In genomic region chr10:95210664-95211372, GRCm38 (mm10) we compare ENCODE assay signal across 22 mouse cellular contexts.
DNase-seq lines count a peak whose midpoint lies in the region; ATAC-seq and TF ChIP-seq lines count a peak whose summit lies in the region.
"Had no signal": no experiment of that assay in that cellular context is flagged by ENCODE, and none has a peak within 500 bp of the region (broad histone marks: within the 10 kb centered on the region; RNA-seq: fewer than 3 reads in every experiment).

No protein-coding gene starts in this region.

- DNase-seq in A20 (ENCODE audit: low read depth, low spot score) (peak; percentile 11), G1E (ENCODE audit: low spot score) (peak; percentile 50)
- peak; percentile 10 for DNase-seq in c-Kit-positive CD71-positive TER-119-positive erythroid progenitor cells, embryonic 14.5 days (ENCODE audit: low spot score)
- DNase-seq in thymus, adult 2 months, result no peak
- DNase-seq in urinary bladder, postnatal 4 days (ENCODE audit: low spot score in 2 of 2), result no peak
- no peak for DNase-seq in embryo, embryonic 11 days
- DNase-seq: adrenal gland, adult 8-10 months; cerebellum, adult 11-12 months; cerebellum, postnatal 36 days; heart, postnatal 14 days; kidney, adult 8-10 months; kidney, postnatal 14 days; lung, postnatal 10 days; right cerebral cortex, postnatal 4 days had no signal

- H3K27ac ChIP-seq in thymus, adult 2 months (ENCODE audit: control insufficient read depth, insufficient read depth, low read length), result no peak overlapping the region
- H3K27ac ChIP-seq: embryonic facial prominence, embryonic 12.5 days; hindbrain, embryonic 13.5 days; layer of hippocampus, adult 2 months; stomach, postnatal 0 days had no signal

- H3K4me1 ChIP-seq in G1E (ENCODE audit: insufficient read depth, low read depth, low read length), result peaks cover 33% of the 10 kb centered on the region
- no peaks in the 10 kb centered on the region; the same call in 1 of the 2 replicates for H3K4me1 ChIP-seq in thymus, adult 2 months (replicated peaks; ENCODE audit: control insufficient read depth, insufficient read depth, low read length)
- H3K4me1 ChIP-seq: hindbrain, embryonic 13.5 days had no signal

- TF ChIP-seq CTCF in G1E (IDR thresholded peaks at IDR 0.05; ENCODE audit: low read depth, low read length), result no peak
- no peak for TF ChIP-seq CTCF in thymus, adult 2 months (IDR thresholded peaks at IDR 0.05; ENCODE audit: borderline replicate concordance, control insufficient read depth, extremely low read depth, insufficient read depth, low read length, poor library complexity)

- no peaks in the 10 kb centered on the region for H3K27me3 ChIP-seq in G1E (ENCODE audit: insufficient read depth, low read length)
- no peaks in the 10 kb centered on the region for H3K27me3 ChIP-seq in thymus, adult 2 months (ENCODE audit: control insufficient read depth, insufficient read depth, low read length)
- H3K27me3 ChIP-seq: embryonic facial prominence, embryonic 12.5 days; hindbrain, embryonic 13.5 days; Patski had no signal

- H3K4me3 ChIP-seq in G1E (ENCODE audit: low read depth, low read length), result no peak overlapping the region
- no peak overlapping the region for H3K4me3 ChIP-seq in thymus, adult 2 months (ENCODE audit: control insufficient read depth, insufficient read depth, low read length)
- H3K4me3 ChIP-seq: embryonic facial prominence, embryonic 12.5 days; heart, embryonic 12.5 days; hindbrain, embryonic 13.5 days; layer of hippocampus, adult 2 months had no signal

- no peaks in the 10 kb centered on the region for H3K9me3 ChIP-seq in G1E (replicated peaks)
- H3K9me3 ChIP-seq: embryonic facial prominence, embryonic 12.5 days; heart, embryonic 12.5 days; hindbrain, embryonic 13.5 days had no signal

- no peak for TF ChIP-seq POLR2A in thymus, adult 2 months (IDR thresholded peaks at IDR 0.05; ENCODE audit: control insufficient read depth, extremely low read depth, insufficient read depth, low read length, poor library complexity)

- H3K36me3 ChIP-seq in G1E (replicated peaks), result peaks cover 7% of the 10 kb centered on the region
- no peaks in the 10 kb centered on the region for H3K36me3 ChIP-seq in thymus, adult 2 months (ENCODE audit: control insufficient read depth, insufficient read depth, low read length)
- H3K36me3 ChIP-seq: embryonic facial prominence, embryonic 12.5 days; heart, embryonic 12.5 days; hindbrain, embryonic 13.5 days had no signal

- WGBS in thymus, adult 2 months, result 80% methylated on average over 7 of the region's 7 CpGs

- peak; percentile 66 for ATAC-seq in G1E (ENCODE audit: extremely low read depth, insufficient number of reproducible peaks, low FRiP score, poor library complexity, severe bottlenecking)
- 0 out of 2 replicates have a peak, but pooled peaks have one; percentile 40 for ATAC-seq in megakaryocyte, adult 5-6 weeks (ENCODE audit: poor library complexity, severe bottlenecking)
- ATAC-seq: forebrain, embryonic 16.5 days; Patski had no signal

Comparison
In these comparisons a context has a peak if more than half of its experiments do, and no peak if none do; other contexts are left out.
1. DNase-seq: peak in A20 (single experiment), G1E (single experiment) and c-Kit-positive CD71-positive TER-119-positive erythroid progenitor cells, embryonic 14.5 days (single experiment); none in thymus, adult 2 months (single experiment), urinary bladder, postnatal 4 days (0 of 2) and embryo, embryonic 11 days (single experiment).